Mouse (Mus musculus) cerebellum, postnatal 25 days (tissue): Measurements from ENCODE around the gene Nkd2.

Experiments
- DNase-seq, 2 experiments: peaks; one replicate each; pipeline ENCODE4 v3.0.0; 2021; ENCODE audit warnings: mixed read lengths in 2 of 2

Nkd2 gene

GRCm38 (mm10) chr13:73847465-73847836 lies at the start of gene Nkd2:
Gene Nkd2 (minus strand): TSS chr13:73847631.
- DNase-seq = peak; percentile 63 to 78

- DNase-seq = no peak
Observed at GRCm38 (mm10) chr13:73892493-73893178, 45.2 kb upstream of the Nkd2 start.

- DNase-seq = no peak
Observed at GRCm38 (mm10) chr13:73887415-73887874, 40.0 kb upstream of the Nkd2 start.

GRCm38 (mm10) chr13:73886601-73887000 lies 39.2 kb upstream of the Nkd2 start:
- DNase-seq = no peak

DNA sequence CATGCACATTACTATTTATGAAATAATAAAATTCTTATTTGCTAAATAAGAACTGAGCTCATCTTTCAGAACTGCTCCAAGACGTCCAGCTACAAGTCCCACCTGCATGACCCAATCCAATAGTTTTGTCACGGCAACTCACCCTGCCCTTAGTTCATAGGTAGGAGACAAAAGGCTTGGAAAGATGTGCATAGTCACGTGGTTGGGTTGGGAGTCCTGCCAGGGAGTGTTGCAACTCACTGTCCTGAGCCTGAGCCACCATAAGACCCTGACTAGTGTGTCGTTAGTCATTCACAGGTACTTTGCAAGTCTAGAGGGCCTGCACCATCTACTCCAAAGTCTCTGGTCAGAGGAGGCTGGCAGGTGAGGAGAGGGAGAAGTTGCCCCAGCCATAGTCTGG lies 38.6 kb upstream of the Nkd2 start:
- no peak for DNase-seq

DNA sequence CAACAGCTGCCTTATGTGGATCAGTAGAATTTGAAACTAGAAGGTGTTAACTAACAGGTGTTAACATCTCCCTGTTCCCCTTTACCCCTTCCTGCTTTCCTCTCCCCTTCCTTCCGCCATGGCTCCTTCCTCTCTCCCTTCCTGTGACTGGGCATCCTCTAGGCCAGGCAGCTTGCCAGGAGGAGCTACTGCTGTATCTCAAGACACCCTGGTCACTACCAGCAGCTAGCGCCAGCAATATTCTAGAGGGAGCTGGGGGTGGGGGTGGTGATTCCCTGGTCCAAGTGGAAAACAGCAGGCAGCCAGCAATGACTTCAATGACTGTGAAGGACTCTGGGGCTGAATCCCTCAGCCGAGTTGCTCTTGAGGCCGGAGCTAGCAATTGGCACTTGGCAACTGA lies 38.2 kb upstream of the Nkd2 start:
- peak in 1 of 2 experiments; percentile 16 for DNase-seq

GRCm38 (mm10) chr13:73881347-73881746 lies 33.9 kb upstream of the Nkd2 start:
- no peak for DNase-seq

DNA sequence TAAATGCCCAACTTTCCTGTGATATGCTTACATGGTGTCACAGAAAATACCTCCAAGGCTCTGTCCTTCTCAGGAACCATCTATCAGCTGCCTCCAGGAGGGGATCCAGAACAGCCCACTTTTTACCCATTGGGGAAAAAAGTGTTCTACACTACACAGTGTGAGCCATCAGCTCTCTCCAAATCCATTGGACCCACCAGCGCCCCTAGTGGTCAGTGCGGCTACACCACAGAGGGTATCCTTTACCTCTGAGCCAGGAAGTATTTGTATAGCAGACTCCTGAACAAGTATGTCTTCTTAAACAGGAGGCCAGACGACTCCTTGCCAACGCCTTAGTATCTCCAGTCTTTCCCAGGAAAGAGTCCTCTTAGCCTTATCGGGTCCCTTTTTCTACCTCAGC lies 32.4 kb upstream of the Nkd2 start:
- peak; percentile 16 to 51 for DNase-seq

- DNase-seq = no peak
Observed at GRCm38 (mm10) chr13:73872159-73872558, 24.7 kb upstream of the Nkd2 start.

- DNase-seq = peak in 1 of 2 experiments; percentile 20
Observed at GRCm38 (mm10) chr13:73846589-73847464, 604 bp downstream of the Nkd2 start.

DNA sequence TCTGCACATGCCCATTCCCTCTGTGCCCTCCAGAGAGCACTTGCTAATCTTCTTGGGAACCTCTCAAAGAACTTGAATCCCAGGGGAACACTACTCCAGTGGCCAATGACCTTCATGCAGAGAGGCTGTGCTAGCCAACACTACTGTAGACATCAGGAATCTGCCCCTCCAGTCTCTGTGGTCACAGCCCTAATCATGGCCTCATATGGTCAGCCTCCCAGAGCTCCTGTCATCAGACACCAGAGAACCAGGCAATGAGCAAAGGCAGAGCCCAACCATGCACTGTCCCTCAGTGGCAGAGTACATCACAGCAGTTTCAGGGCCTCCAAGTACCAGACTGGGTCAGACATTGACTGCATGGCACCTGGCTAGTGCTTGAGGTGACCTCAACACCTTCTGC lies 4.7 kb downstream of the Nkd2 start:
- no peak for DNase-seq

- no peak for DNase-seq
Observed at GRCm38 (mm10) chr13:73839740-73840139, 7.7 kb downstream of the Nkd2 start.

GRCm38 (mm10) chr13:73839137-73839548 lies 8.3 kb downstream of the Nkd2 start:
- no peak for DNase-seq

- DNase-seq = no peak
Observed at GRCm38 (mm10) chr13:73837708-73838107, 9.7 kb downstream of the Nkd2 start.

- DNase-seq = no peak
Observed at GRCm38 (mm10) chr13:73836491-73836890, 10.9 kb downstream of the Nkd2 start.

DNA sequence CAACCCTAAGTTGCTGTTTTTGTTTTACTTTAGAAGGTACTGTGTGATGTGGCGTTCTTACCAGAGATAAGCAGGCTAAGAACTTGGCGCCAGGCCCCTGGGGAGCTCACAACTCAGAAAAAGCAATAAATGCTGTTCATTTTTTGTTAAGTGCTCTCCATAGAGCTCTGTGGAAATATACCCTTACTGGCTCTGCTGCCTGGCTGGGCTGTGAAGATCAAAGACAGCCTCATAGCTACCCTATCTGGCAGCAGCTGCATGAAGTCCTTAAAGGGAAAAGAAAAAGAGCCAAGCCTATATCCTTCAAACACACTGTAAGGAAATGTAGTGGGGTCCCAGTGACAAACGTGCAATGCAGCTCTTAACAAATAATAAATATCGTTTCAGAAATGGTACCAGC lies 11.6 kb downstream of the Nkd2 start:
- no peak for DNase-seq

DNA sequence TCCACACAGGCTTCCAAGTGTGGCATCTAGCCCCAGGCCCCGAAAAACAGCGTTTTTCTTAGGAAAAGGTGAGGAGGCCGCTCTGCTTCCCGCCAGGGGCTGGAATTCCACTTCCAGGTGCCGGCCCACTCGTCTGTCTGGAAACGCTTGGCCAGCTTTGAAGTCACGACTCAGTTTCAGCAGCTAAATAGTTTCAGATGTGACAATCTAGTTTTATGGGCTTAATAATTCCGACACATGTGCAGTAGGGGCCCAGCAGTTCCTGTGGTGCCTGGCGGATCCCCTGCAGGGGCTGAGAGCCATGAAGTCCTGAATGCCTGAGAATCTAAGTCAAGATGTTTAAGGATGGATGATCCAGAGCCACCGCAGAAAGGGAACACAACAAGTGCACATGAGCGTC lies 13.6 kb downstream of the Nkd2 start:
- DNase-seq = no peak

DNA sequence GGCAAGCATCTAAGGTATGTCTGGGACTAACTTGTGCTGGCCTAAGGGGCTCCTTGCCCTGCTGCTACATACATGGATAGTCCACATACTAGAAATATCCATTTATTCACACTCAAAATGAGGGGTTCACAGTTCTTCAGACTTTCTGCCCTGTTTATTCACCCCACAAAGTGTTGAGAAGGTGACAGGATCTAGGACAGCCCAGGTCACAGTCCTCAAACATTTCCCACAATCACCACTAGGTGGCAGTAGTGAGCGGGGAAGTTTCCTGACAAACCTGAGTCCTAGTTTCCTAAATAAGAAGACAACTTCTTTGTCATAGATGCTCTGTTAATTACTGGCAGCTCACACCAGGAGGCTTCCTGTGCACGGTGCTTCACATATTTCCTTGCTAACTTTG lies 15.9 kb downstream of the Nkd2 start:
- peak; percentile 50 to 70 for DNase-seq

DNA sequence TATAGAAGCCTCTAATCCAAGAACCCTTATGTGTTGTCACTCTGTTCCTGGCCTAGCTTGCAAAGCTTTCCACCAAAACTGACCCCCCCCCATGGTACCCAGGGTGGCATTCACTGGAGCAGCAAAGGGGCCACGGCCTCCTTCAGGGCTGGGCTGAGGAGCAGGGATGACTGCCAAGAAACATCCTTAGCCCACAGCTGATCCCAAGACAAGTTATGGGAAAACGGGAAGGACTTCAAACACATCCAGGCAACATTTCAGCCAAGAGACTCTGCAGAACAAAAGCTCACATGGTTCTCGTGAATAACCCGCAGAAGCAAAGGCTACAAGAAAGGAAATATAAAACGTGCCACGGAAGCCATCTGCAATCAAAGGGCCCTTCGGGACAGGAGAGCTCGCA lies 20.2 kb downstream of the Nkd2 start:
- no peak for DNase-seq

- DNase-seq = no peak
Observed at GRCm38 (mm10) chr13:73823711-73824110, 23.7 kb downstream of the Nkd2 start.

DNA sequence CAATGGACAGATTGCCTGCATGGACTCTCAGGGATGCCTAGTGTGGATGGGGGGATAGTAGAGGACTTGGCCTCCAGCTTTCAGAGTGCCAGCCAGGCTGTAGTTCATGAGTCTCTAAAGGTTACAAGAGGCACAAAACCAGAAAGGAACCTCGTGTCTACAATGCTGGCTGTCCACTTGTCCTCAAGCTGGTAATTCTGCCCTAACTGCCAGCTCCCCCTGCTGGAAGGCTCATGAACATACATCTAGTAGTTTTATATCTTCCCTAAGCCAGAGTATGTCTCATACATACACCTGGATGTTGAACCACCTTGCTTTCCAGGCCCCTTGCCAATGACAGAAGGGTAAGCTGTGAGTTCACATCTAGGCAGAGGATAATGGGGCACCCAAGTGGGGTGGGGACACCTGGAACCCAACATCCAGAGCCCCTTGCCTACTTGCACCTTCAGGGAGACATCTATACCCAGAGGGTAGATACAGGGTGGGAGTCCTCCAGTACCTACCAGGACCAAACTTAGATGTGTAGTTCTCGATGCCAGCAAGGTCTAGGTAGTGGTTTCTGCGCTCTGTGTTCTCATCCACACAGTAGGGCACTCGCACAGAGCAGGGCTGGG lies 25.1 kb downstream of the Nkd2 start:
- DNase-seq = peak; percentile 41 to 72

- DNase-seq = no peak
Observed at GRCm38 (mm10) chr13:73821251-73821650, 26.2 kb downstream of the Nkd2 start.

DNA sequence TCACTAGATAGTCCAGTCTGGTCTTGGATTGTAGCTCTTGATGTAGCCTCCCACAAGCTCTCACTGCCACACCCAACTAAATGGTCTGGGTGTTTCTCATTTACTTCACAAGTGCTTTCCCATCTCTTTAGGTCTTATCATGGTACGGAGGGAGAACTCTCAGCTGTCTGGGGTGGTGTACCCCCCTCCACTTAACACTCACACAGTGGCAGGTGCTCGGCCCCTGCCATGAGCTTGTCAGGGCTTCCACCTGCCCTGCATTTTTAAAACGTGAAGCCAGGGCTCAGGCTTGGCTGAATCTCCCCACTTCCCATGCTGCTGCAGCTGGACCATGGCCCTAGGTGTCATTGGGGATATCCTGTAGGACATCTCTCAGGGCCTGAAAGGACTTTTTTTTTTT lies 28.5 kb downstream of the Nkd2 start:
- DNase-seq = no peak

DNA sequence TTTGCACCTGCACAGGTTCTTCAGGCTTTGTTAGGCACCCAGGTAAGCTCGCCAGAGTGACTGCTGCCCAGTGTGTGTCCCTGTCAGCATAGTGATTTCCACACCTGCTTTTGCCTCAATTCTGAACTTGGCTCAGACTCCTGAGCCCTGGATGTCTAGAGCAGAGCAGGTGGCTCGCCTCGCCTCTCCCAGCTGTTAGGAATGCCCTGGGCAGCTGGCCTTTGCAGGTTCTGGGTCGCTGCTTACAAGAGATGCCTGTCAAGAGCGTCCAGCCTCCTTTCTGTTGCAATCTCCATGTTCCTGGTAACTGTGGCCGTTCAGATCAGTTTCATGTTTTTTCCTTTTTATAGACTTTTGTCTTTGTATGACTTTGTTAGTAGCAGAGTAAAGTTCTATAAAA lies 31.1 kb downstream of the Nkd2 start:
- no peak for DNase-seq
